Mouse (Mus musculus): ENCODE data around the gene Rabepk. TPM values are rescaled to one million over a fixed set of nuclear protein-coding genes. Genes with fewer than 3 reads are reported as not detected.
"Not testable (repeated sequence)": the region's sequence is repeated elsewhere in the genome, so short reads cannot be mapped to it uniquely, and the experiment has no call there.

Gene Rabepk
- polyA plus RNA-seq, 1 experiment from 2014 or later, result 30.6 TPM

- Histone ChIP-seq H3K27ac (peak overlapping the region; percentile 90), H3K36me3 (peaks cover 44% of the 10 kb centered on the region), H3K4me3 (replicated peaks) (peak overlapping the region; percentile 80), H3K4me1 (replicated peaks) (peaks cover 72% of the 10 kb centered on the region), H3K9ac (peak overlapping the region; percentile 75), H3K9me3 (replicated peaks) (no peaks in the 10 kb centered on the region), H3K4me2 (peak overlapping the region; percentile 78), H3K27me3 (no peaks in the 10 kb centered on the region)
- no peak for DNase-seq
- 68% methylated on average over 3 of the region's 3 CpGs for WGBS (ENCODE audit: insufficient replicate concordance)
- no peak for ATAC-seq (ENCODE audit: low read depth)
These were observed 4.0 kb upstream of the Rabepk start for GRCm38 (mm10) chr2:34803746-34804145.

- peak; percentile 50 for DNase-seq
- Histone ChIP-seq H3K4me3 (replicated peaks) (peak overlapping the region; percentile 80), H3K27ac (peak overlapping the region; percentile 96), H3K9ac (peak overlapping the region; percentile 93), H3K4me2 (peak overlapping the region; percentile 74), H3K4me1 (replicated peaks) (peaks cover 73% of the 10 kb centered on the region), H3K36me3 (peaks cover 35% of the 10 kb centered on the region)
- WGBS (ENCODE audit: insufficient replicate concordance), result under 1% methylated on average over 30 of the region's 32 CpGs
- not testable (repeated sequence) for H3K27me3 ChIP-seq; H3K9me3 ChIP-seq (replicated peaks)
- peak; percentile 30 for ATAC-seq (ENCODE audit: low read depth)
These were observed 3.0 kb upstream of the Rabepk start for GRCm38 (mm10) chr2:34802565-34803245.

GRCm38 (mm10) chr2:34801516-34802482, 2.1 kb upstream of the Rabepk start:
- Histone ChIP-seq H3K9me3 (replicated peaks) (no peaks in the 10 kb centered on the region), H3K4me3 (replicated peaks) (peak overlapping the region; percentile 80), H3K36me3 (peaks cover 29% of the 10 kb centered on the region), H3K4me2 (peak overlapping the region; percentile 74), H3K9ac (peak overlapping the region; percentile 93), H3K27me3 (no peaks in the 10 kb centered on the region), H3K4me1 (replicated peaks) (peaks cover 68% of the 10 kb centered on the region), H3K27ac (peak overlapping the region; percentile 96)
- WGBS (ENCODE audit: insufficient replicate concordance), result 5% methylated on average over 39 of the region's 39 CpGs
- peak; percentile 85 for ATAC-seq (ENCODE audit: low read depth)
- DNase-seq, result peak; percentile 97

GRCm38 (mm10) chr2:34800371-34800770, 659 bp upstream of the Rabepk start:
- no peaks in the 10 kb centered on the region for H3K27me3 ChIP-seq
- H3K9ac ChIP-seq, result peak overlapping the region; percentile 88
- peak overlapping the region; percentile 84 for H3K4me2 ChIP-seq
- peak overlapping the region; percentile 74 for H3K4me3 ChIP-seq (replicated peaks)
- H3K9me3 ChIP-seq (replicated peaks), result no peaks in the 10 kb centered on the region
- peak overlapping the region; percentile 87 for H3K27ac ChIP-seq
- H3K4me1 ChIP-seq (replicated peaks), result peaks cover 53% of the 10 kb centered on the region
- H3K36me3 ChIP-seq, result peaks cover 22% of the 10 kb centered on the region
- no peak for ATAC-seq (ENCODE audit: low read depth)
- WGBS (ENCODE audit: insufficient replicate concordance), result 29% methylated on average over 7 of the region's 7 CpGs
- no peak for DNase-seq

GRCm38 (mm10) chr2:34795426-34795825, 4.3 kb downstream of the Rabepk start:
- no peak for DNase-seq
- Histone ChIP-seq H3K4me1 (replicated peaks) (peaks cover 22% of the 10 kb centered on the region), H3K9me3 (replicated peaks) (no peaks in the 10 kb centered on the region), H3K9ac (no peak overlapping the region), H3K4me3 (replicated peaks) (no peak overlapping the region), H3K27me3 (no peaks in the 10 kb centered on the region), H3K4me2 (no peak overlapping the region), H3K27ac (no peak overlapping the region), H3K36me3 (peaks cover 38% of the 10 kb centered on the region)
- ATAC-seq (ENCODE audit: low read depth), result no peak
- 81% methylated on average over 7 of the region's 7 CpGs for WGBS (ENCODE audit: insufficient replicate concordance)

- 95% methylated on average over 2 of the region's 2 CpGs for WGBS (ENCODE audit: insufficient replicate concordance)
- Histone ChIP-seq H3K9me3 (replicated peaks) (no peaks in the 10 kb centered on the region), H3K9ac (no peak overlapping the region), H3K4me3 (replicated peaks) (no peak overlapping the region), H3K27ac (no peak overlapping the region), H3K4me1 (replicated peaks) (peaks cover 17% of the 10 kb centered on the region), H3K27me3 (no peaks in the 10 kb centered on the region), H3K4me2 (no peak overlapping the region), H3K36me3 (peaks cover 42% of the 10 kb centered on the region)
- ATAC-seq (ENCODE audit: low read depth), result no peak
- DNase-seq, result no peak
These were observed 5.2 kb downstream of the Rabepk start for GRCm38 (mm10) chr2:34794511-34794910.

- H3K4me3 ChIP-seq (replicated peaks); DNase-seq; H3K9me3 ChIP-seq (replicated peaks); H3K4me2 ChIP-seq; H3K27ac ChIP-seq; H3K9ac ChIP-seq; ATAC-seq (ENCODE audit: low read depth); H3K27me3 ChIP-seq; H3K4me1 ChIP-seq (replicated peaks): not testable (repeated sequence)
- WGBS (ENCODE audit: insufficient replicate concordance), result 85% methylated on average over 2 of the region's 2 CpGs
- peaks cover 55% of the 10 kb centered on the region for H3K36me3 ChIP-seq
These were observed 7.2 kb downstream of the Rabepk start for GRCm38 (mm10) chr2:34792543-34792942.

DNA sequence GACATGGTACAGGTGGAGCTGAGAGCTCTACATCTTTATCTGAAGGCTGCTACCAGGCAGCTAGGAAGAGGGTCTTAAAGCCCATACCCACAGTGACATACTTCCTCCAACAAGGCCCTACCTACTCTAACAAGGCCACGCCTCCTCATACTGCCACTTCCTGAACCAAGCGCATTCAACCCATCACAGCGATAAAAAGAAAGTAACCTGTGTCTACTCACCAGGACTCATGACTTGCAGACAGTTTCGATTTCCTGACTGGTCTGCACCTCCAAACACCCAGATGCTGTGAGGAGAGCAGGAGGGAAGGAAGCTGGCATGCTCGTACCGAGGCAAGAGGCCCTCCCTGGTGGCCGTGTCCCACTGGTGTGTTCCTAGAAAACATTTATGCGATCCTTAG, 9.4 kb downstream of the Rabepk start:
- no peak overlapping the region for H3K4me2 ChIP-seq
- H3K4me3 ChIP-seq (replicated peaks), result no peak overlapping the region
- 65% methylated on average over 8 of the region's 8 CpGs for WGBS (ENCODE audit: insufficient replicate concordance)
- ATAC-seq (ENCODE audit: low read depth) (no peak), DNase-seq (no peak)
- H3K9ac ChIP-seq, result no peak overlapping the region
- H3K27me3 ChIP-seq, result no peaks in the 10 kb centered on the region
- H3K4me1 ChIP-seq (replicated peaks), result 0 out of 2 replicates have a peak, but pooled peaks cover 3% of the 10 kb centered on the region
- H3K36me3 ChIP-seq, result peaks cover 60% of the 10 kb centered on the region
- 0 out of 2 replicates have a peak overlapping the region, but pooled peaks have one; percentile 30 for H3K27ac ChIP-seq
- H3K9me3 ChIP-seq (replicated peaks), result no peaks in the 10 kb centered on the region

DNA sequence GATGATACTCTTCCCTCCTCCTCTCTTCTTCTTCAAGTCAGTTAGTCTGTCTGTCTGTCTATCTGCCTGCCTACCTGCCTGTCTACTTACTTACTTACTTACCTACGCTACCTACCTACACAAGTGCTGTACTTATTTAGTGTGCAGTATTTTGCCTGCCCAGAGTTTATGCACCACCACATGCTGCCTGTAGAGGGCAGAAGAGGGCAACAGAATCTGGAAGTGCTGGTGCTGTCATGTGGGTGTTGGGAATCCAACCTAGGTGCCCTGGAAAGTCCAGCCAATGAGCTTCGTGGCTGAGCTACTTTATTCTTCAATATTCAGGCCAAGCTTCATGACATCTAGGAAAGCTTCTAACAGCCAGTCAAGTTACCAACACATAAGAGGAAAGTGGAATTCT, 15.6 kb downstream of the Rabepk start:
- H3K9me3 ChIP-seq (replicated peaks), result no peaks in the 10 kb centered on the region
- H3K4me3 ChIP-seq (replicated peaks), result no peak overlapping the region
- peaks cover 39% of the 10 kb centered on the region for H3K4me1 ChIP-seq (replicated peaks)
- H3K27me3 ChIP-seq, result no peaks in the 10 kb centered on the region
- H3K27ac ChIP-seq, result peak overlapping the region; percentile 99
- H3K36me3 ChIP-seq, result peaks cover 75% of the 10 kb centered on the region
- DNase-seq (peak; percentile 70), ATAC-seq (ENCODE audit: low read depth) (no peak)
- peak overlapping the region; percentile 66; the same call in 1 of the 2 replicates for H3K9ac ChIP-seq
- WGBS (ENCODE audit: insufficient replicate concordance), result 51% methylated on average over 2 of the region's 2 CpGs
- no peak overlapping the region for H3K4me2 ChIP-seq

- peak; percentile 98 for ATAC-seq (ENCODE audit: low read depth)
- Histone ChIP-seq H3K4me3 (replicated peaks) (peak overlapping the region; percentile 32), H3K4me2 (peak overlapping the region; percentile 64), H3K9me3 (replicated peaks) (no peaks in the 10 kb centered on the region), H3K27ac (peak overlapping the region; percentile 99), H3K36me3 (peaks cover 76% of the 10 kb centered on the region), H3K9ac (peak overlapping the region; percentile 70), H3K27me3 (no peaks in the 10 kb centered on the region), H3K4me1 (replicated peaks) (peaks cover 40% of the 10 kb centered on the region)
- WGBS (ENCODE audit: insufficient replicate concordance), result 30% methylated on average over 14 of the region's 14 CpGs
- DNase-seq, result peak; percentile 88
These were observed 16.4 kb downstream of the Rabepk start for GRCm38 (mm10) chr2:34783064-34784020.
